Mouse (Mus musculus): ENCODE results near the gene Tgm4. TPM values are rescaled to one million over a fixed set of nuclear protein-coding genes. Genes with fewer than 3 reads are reported as not detected.

Gene Tgm4
- total RNA-seq, 1 experiment: 0.22 TPM

DNA sequence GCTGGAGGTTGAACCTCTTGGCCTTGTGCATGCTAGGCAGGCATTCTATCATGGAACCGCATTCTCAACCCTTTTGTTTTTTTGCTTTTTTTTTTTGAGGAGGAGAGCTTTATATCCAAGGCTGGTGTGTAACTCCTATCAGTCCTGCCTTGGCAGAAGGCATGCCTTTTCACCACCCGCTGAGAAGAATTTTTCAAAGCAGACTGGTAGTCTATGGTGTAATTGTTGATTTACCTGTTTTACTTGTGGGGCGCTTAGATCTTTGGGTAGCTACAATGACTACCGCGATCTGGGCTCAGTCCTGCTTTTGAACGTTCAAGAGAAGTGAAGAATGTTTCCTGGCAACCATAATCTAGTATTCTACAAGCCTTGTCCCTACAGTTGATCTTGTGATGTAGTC lies 79.4 kb downstream of the Tgm4 start:
- Histone ChIP-seq H3K27ac (ENCODE audit: insufficient read depth, low read depth, low read length, poor library complexity, severe bottlenecking) (no peak overlapping the region), H3K9me3 (ENCODE audit: control insufficient read depth, insufficient read depth, low read depth, low read length) (no peaks in the 10 kb centered on the region), H3K9ac (ENCODE audit: insufficient read depth, low read depth, low read length, poor library complexity, severe bottlenecking) (peak overlapping the region; percentile 97; the same call in 1 of the 2 replicates), H3K4me3 (ENCODE audit: insufficient read depth in 1 of 2, low read depth in 1 of 2, low read length in 2 of 2, poor library complexity in 1 of 2, severe bottlenecking in 1 of 2) (peak overlapping the region; percentile 92 to 94), H3K4me1 (ENCODE audit: control insufficient read depth in 2 of 2, insufficient read depth in 2 of 2, low read length in 2 of 2, poor library complexity in 1 of 2) (peaks cover 1 to 2% of the 10 kb centered on the region in 2 experiments; a peak in 1 of 4 replicates), H3K36me3 (ENCODE audit: control insufficient read depth, insufficient read depth, low read length, poor library complexity, severe bottlenecking) (peaks cover 11% of the 10 kb centered on the region)
- in situ Hi-C loops (cut with MboI; ENCODE audit: low sequenced_read_pairs in 2 of 2, unreplicated experiment in 2 of 2): no loop called here
- TF ChIP-seq ZNF384 (IDR thresholded peaks at IDR 0.05; ENCODE audit: low read depth, low read length) (no peak), ZC3H11A (IDR thresholded peaks at IDR 0.05; ENCODE audit: borderline replicate concordance, low read depth, low read length) (no peak), CHD2 (IDR thresholded peaks at IDR 0.05; ENCODE audit: low read depth, low read length) (no peak)
- no peak for DNase-seq (ENCODE audit: low read depth, low spot score)

DNA sequence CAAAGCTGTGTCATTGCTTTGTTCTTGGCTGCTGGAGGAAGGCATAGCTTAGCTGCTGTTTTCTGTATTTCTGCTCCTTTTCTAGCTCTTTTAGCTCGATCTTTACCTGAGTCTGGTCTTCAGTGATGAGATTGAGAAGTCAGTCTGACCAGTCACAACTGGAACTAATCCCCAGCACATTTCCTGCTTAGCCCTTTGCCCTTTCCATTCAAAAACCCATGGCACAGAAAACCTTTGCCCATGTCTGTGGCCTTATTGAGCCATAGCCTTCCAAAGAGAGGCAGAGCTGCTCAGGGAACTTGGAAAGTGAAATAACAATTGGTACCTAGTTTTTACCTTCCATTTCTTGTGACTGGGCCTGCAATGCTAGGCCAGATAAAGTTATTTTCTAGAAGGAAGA lies 81.0 kb downstream of the Tgm4 start:
- TF ChIP-seq ZNF384 (IDR thresholded peaks at IDR 0.05; ENCODE audit: low read depth, low read length) (no peak), HCFC1 (IDR thresholded peaks at IDR 0.05; ENCODE audit: borderline replicate concordance, insufficient read depth, low read length) (no peak), ZC3H11A (IDR thresholded peaks at IDR 0.05; ENCODE audit: borderline replicate concordance, low read depth, low read length) (no peak), MAFK (IDR thresholded peaks at IDR 0.05; ENCODE audit: insufficient read depth, low read depth, low read length) (no peak), CHD2 (IDR thresholded peaks at IDR 0.05; ENCODE audit: low read depth, low read length) (no peak)
- Histone ChIP-seq H3K9me3 (ENCODE audit: control insufficient read depth, insufficient read depth, low read depth, low read length) (no peaks in the 10 kb centered on the region), H3K36me3 (ENCODE audit: control insufficient read depth, insufficient read depth, low read length, poor library complexity, severe bottlenecking) (peaks cover 22% of the 10 kb centered on the region), H3K9ac (ENCODE audit: insufficient read depth, low read depth, low read length, poor library complexity, severe bottlenecking) (no peak overlapping the region), H3K27ac (ENCODE audit: insufficient read depth, low read depth, low read length, poor library complexity, severe bottlenecking) (no peak overlapping the region), H3K4me3 (ENCODE audit: insufficient read depth in 1 of 2, low read depth in 1 of 2, low read length in 2 of 2, poor library complexity in 1 of 2, severe bottlenecking in 1 of 2) (no peak overlapping the region), H3K4me1 (ENCODE audit: control insufficient read depth in 2 of 2, insufficient read depth in 2 of 2, low read length in 2 of 2, poor library complexity in 1 of 2) (peaks cover 1 to 2% of the 10 kb centered on the region in 2 experiments; a peak in 1 of 4 replicates)
- no peak for DNase-seq (ENCODE audit: low read depth, low spot score)
- in situ Hi-C loops (cut with MboI; ENCODE audit: low sequenced_read_pairs in 2 of 2, unreplicated experiment in 2 of 2): no loop called here

Other genes starting within 250 kb of the Tgm4 start
- 3.4 and 4.5 TPM in 2 replicates for gene Tcaim, start 229.2 kb upstream of the Tgm4 start, total RNA-seq (2012; rRNA removed)
- gene Gm35549, start 190.7 kb upstream of the Tgm4 start, total RNA-seq (2012; rRNA removed): 0.27 TPM in 1 of 2 replicates, not detected in the other
- 80.8 and 84.1 TPM in 2 replicates for gene Zfp445, start 168.7 kb upstream of the Tgm4 start, total RNA-seq (2012; rRNA removed)
- gene Zkscan7, start 149.0 kb upstream of the Tgm4 start, total RNA-seq (2012; rRNA removed): 1.4 and 2.3 TPM in 2 replicates
- 13.5 and 16.8 TPM in 2 replicates for gene Zfp105, start 111.7 kb upstream of the Tgm4 start, total RNA-seq (2012; rRNA removed)
- 3.2 and 5.6 TPM in 2 replicates for gene 1110059G10Rik, start 83.7 kb upstream of the Tgm4 start, total RNA-seq (2012; rRNA removed)
- gene Kif15, start 83.7 kb upstream of the Tgm4 start, total RNA-seq (2012; rRNA removed): 81.6 and 91.4 TPM in 2 replicates
- 4.8 and 5.0 TPM in 2 replicates for gene Tmem42, start 13.4 kb upstream of the Tgm4 start, total RNA-seq (2012; rRNA removed)
- 36.6 and 37.8 TPM in 2 replicates for gene Zdhhc3, start 78.5 kb downstream of the Tgm4 start, total RNA-seq (2012; rRNA removed)
- gene Exosc7, start 78.5 kb downstream of the Tgm4 start, total RNA-seq (2012; rRNA removed): 83.4 and 94.6 TPM in 2 replicates
- gene Clec3b, start 116.2 kb downstream of the Tgm4 start, total RNA-seq (2012; rRNA removed): 0.32 TPM in 1 of 2 replicates, not detected in the other
- gene Cdcp1, start 181.3 kb downstream of the Tgm4 start, total RNA-seq (2012; rRNA removed): 3.3 and 6.4 TPM in 2 replicates
- gene Tmem158, start 226.0 kb downstream of the Tgm4 start, total RNA-seq (2012; rRNA removed): 4.8 and 9.5 TPM in 2 replicates